Mouse (Mus musculus) stomach, postnatal 0 days (tissue): ENCODE results near the gene Ifnlr1. TPM values are rescaled to one million over a fixed set of nuclear protein-coding genes. Genes with fewer than 3 reads are reported as not detected.

Source experiments
- ATAC-seq: fragments of 200-750 bp; cut with Nextera tagmentation; 2 replicates; pipeline ENCODE4 v1.8.0; 2017; ENCODE audit not compliant: low FRiP score, low TSS enrichment
- DNase-seq: peaks from one replicate; pipeline ENCODE4 v3.0.0-alpha.2; 2016; ENCODE audit warnings: low spot score
- H3K27ac ChIP-seq: fragments of 300-500 bp; sonication (generic); replicated peaks from 2 replicates; pipeline ENCODE4 v1.5.1; 2014; ENCODE audit warnings: mild to moderate bottlenecking, control low read depth
- H3K27me3 ChIP-seq: fragments of 300-500 bp; sonication (generic); 2 replicates; pipeline ENCODE4 v1.6.1; 2014; ENCODE audit warnings: low read length; ENCODE audit not compliant: control insufficient read depth, insufficient read depth
- H3K36me3 ChIP-seq: fragments of 300-500 bp; sonication (generic); 2 replicates; pipeline ENCODE4 v1.6.1; 2014; ENCODE audit warnings: low read length, mixed read lengths; ENCODE audit not compliant: control insufficient read depth, insufficient read depth
- H3K4me1 ChIP-seq: fragments of 300-500 bp; sonication (generic); replicated peaks from 2 replicates; pipeline ENCODE4 v1.6.1; 2014; ENCODE audit warnings: antibody characterized with exemption; ENCODE audit not compliant: control insufficient read depth, insufficient read depth
- H3K4me2 ChIP-seq: fragments of 300-500 bp; sonication (generic); replicated peaks from 2 replicates; pipeline ENCODE4 v1.6.1; 2014; ENCODE audit warnings: low read depth, mild to moderate bottlenecking, control low read depth, moderate library complexity
- H3K4me3 ChIP-seq: fragments of 300-500 bp; sonication (generic); 2 replicates; pipeline ENCODE4 v1.5.1; 2014; ENCODE audit warnings: low read depth, low read length, control low read depth
- H3K9ac ChIP-seq: fragments of 300-500 bp; sonication (generic); 2 replicates; pipeline ENCODE4 v1.6.1; 2014; ENCODE audit warnings: mild to moderate bottlenecking, low read length, control low read depth, mixed read lengths
- H3K9me3 ChIP-seq: fragments of 300-500 bp; sonication (generic); 2 replicates; pipeline ENCODE4 v1.6.1; 2016; ENCODE audit warnings: low read length; ENCODE audit not compliant: control insufficient read depth
- CTCF ChIP-seq: IDR thresholded peaks from 2 replicates; pipeline ENCODE4 v1.5.1; 2016; ENCODE audit warnings: antibody characterized with exemption, low read depth, mild to moderate bottlenecking, moderate library complexity
- EP300 ChIP-seq: optimal IDR thresholded peaks from 2 replicates; pipeline ENCODE3; 2016; ENCODE audit warnings: antibody characterized with exemption
- WGBS: fragments of 180-500 bp; shearing (Covaris S2); extraction: QIAGEN DNeasy Blood & Tissue Kit; methylation state at CpG from one replicate; pipeline ENCODE4 v1.1.7; 2014; 5-methylcytosine and 5-hydroxymethylcytosine counted together
- polyA plus RNA-seq: library from polyadenylated mRNA; unstranded; fragments of >200 nt; fragmentation: Nextera tagmentation; extraction: Ambion mirVana; gene quantifications from 2 replicates; pipeline ENCODE4 v1.2.1, GENCODE M21; 2015

Ifnlr1 gene
- polyA plus RNA-seq, 1 experiment from 2014 or later = 1.9 TPM

GRCm38 (mm10) chr4:135655499-135655898, 30.6 kb upstream of the Ifnlr1 start:
- no peak overlapping the region for H3K27ac ChIP-seq
- H3K36me3 ChIP-seq = no peaks in the 10 kb centered on the region
- no peak overlapping the region for H3K9ac ChIP-seq
- H3K4me1 ChIP-seq = peaks cover 6% of the 10 kb centered on the region
- WGBS = 32% methylated on average over 7 of the region's 7 CpGs
- no peaks in the 10 kb centered on the region for H3K27me3 ChIP-seq
- H3K4me2 ChIP-seq = no peak overlapping the region
- DNase-seq (no peak), ATAC-seq (no peak)
- TF ChIP-seq EP300 (no peak), CTCF (no peak)
- no peak overlapping the region for H3K4me3 ChIP-seq
- H3K9me3 ChIP-seq = no peaks in the 10 kb centered on the region

- H3K4me2 ChIP-seq = peak overlapping the region; percentile 6; the same call in 1 of the 2 replicates
- peaks cover 6% of the 10 kb centered on the region for H3K4me1 ChIP-seq
- H3K27me3 ChIP-seq = no peaks in the 10 kb centered on the region
- no peaks in the 10 kb centered on the region for H3K36me3 ChIP-seq
- 11% methylated on average over 10 of the region's 10 CpGs for WGBS
- H3K4me3 ChIP-seq = no peak overlapping the region
- H3K27ac ChIP-seq = 0 out of 2 replicates have a peak overlapping the region, but pooled peaks have one; percentile 18
- no peak; the same call in 1 of the 2 replicates for ATAC-seq
- no peaks in the 10 kb centered on the region for H3K9me3 ChIP-seq
- H3K9ac ChIP-seq = no peak overlapping the region
- DNase-seq = peak; percentile 76
- TF ChIP-seq CTCF (peak; percentile 36), EP300 (no peak)
These were observed 29.9 kb upstream of the Ifnlr1 start for GRCm38 (mm10) chr4:135656094-135656589.

GRCm38 (mm10) chr4:135658484-135658883, 27.6 kb upstream of the Ifnlr1 start:
- TF ChIP-seq CTCF (no peak), EP300 (no peak)
- no peak overlapping the region for H3K4me3 ChIP-seq
- WGBS = 28% methylated on average over 5 of the region's 5 CpGs
- H3K9ac ChIP-seq = no peak overlapping the region
- no peak for ATAC-seq
- H3K9me3 ChIP-seq = no peaks in the 10 kb centered on the region
- DNase-seq = no peak
- no peaks in the 10 kb centered on the region for H3K27me3 ChIP-seq
- peak overlapping the region; percentile 2; the same call in 1 of the 2 replicates for H3K4me2 ChIP-seq
- H3K36me3 ChIP-seq = no peaks in the 10 kb centered on the region
- peaks cover 6% of the 10 kb centered on the region for H3K4me1 ChIP-seq
- H3K27ac ChIP-seq = 0 out of 2 replicates have a peak overlapping the region, but pooled peaks have one; percentile 8

- DNase-seq (no peak), ATAC-seq (no peak)
- Histone ChIP-seq H3K27ac (0 out of 2 replicates have a peak overlapping the region, but pooled peaks have one; percentile 13), H3K4me3 (no peak overlapping the region), H3K9me3 (no peaks in the 10 kb centered on the region), H3K36me3 (no peaks in the 10 kb centered on the region), H3K27me3 (no peaks in the 10 kb centered on the region), H3K9ac (no peak overlapping the region), H3K4me2 (no peak overlapping the region), H3K4me1 (peaks cover 6% of the 10 kb centered on the region)
- no peak for TF ChIP-seq CTCF
- TF ChIP-seq EP300 = no peak
- 72% methylated on average over 12 of the region's 12 CpGs for WGBS
These were observed 27.2 kb upstream of the Ifnlr1 start for GRCm38 (mm10) chr4:135658899-135659298.

- Histone ChIP-seq H3K36me3 (no peaks in the 10 kb centered on the region), H3K27ac (peak overlapping the region; percentile 82), H3K9ac (no peak overlapping the region), H3K27me3 (no peaks in the 10 kb centered on the region), H3K4me2 (no peak overlapping the region), H3K9me3 (no peaks in the 10 kb centered on the region), H3K4me1 (peaks cover 4% of the 10 kb centered on the region), H3K4me3 (no peak overlapping the region)
- DNase-seq = peak; percentile 79
- 53% methylated on average over 6 of the region's 6 CpGs for whole genome bisulfite sequencing
- ATAC-seq = peak; percentile 94
- TF ChIP-seq CTCF (peak; percentile 55), EP300 (no peak)
These were observed 24.8 kb upstream of the Ifnlr1 start for GRCm38 (mm10) chr4:135661082-135661809.

GRCm38 (mm10) chr4:135661994-135662393, 24.1 kb upstream of the Ifnlr1 start:
- Histone ChIP-seq H3K4me2 (no peak overlapping the region), H3K36me3 (no peaks in the 10 kb centered on the region), H3K27me3 (no peaks in the 10 kb centered on the region), H3K27ac (peak overlapping the region; percentile 82), H3K9ac (no peak overlapping the region), H3K4me3 (no peak overlapping the region), H3K4me1 (no peaks in the 10 kb centered on the region; the same call in 1 of the 2 replicates), H3K9me3 (no peaks in the 10 kb centered on the region)
- 61% methylated on average over 6 of the region's 6 CpGs for WGBS
- ATAC-seq = no peak
- DNase-seq = no peak
- TF ChIP-seq CTCF = no peak
- no peak for TF ChIP-seq EP300
